Mouse (Mus musculus): ENCODE data around the gene Tff3.

- no peak for TF ChIP-seq CTCF (conservative IDR thresholded peaks at IDR 0.05; ENCODE audit: insufficient read depth, insufficient read length, low read depth, low read length)
- no peak for TF ChIP-seq POLR2A (IDR thresholded peaks at IDR 0.05; ENCODE audit: low read depth, low read length)
These were observed 34.7 kb downstream of the Tff3 start for GRCm38 (mm10) chr17:31094781-31095180.
